Mouse (Mus musculus): ENCODE data around the gene Fip1l1. TPM values are rescaled to one million over a fixed set of nuclear protein-coding genes. Genes with fewer than 3 reads are reported as not detected.

Gene Fip1l1
- total and polyA plus RNA-seq, 2 experiments from 2014 or later: 47.4 to 66.2 TPM

DNA sequence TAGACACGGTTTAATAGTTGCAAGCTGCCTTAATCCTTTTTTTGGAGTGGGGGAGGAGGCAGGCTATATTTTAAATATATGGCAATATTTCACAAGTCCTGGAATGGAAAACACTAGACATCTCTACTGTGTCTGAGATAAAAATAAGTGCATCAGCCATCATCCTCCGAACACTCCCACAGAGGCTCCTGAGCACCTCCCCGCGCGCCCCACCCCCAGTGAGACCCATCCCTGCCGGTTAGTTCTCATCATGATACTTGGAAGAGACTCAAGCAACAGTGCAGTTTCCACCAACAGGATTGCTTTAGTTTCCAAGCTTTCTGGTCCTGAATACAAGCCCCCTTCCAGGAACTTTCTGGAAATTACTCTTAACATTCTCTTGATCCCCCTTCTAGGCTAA lies 104.3 kb downstream of the Fip1l1 start:
- Histone ChIP-seq H3K27ac (no peak overlapping the region), H3K36me3 (ENCODE audit: insufficient read depth, low read length) (no peaks in the 10 kb centered on the region), H3K9ac (replicated peaks; ENCODE audit: low read length) (no peak overlapping the region), H3K9me3 (ENCODE audit: low read length) (no peaks in the 10 kb centered on the region), H3K4me1 (ENCODE audit: insufficient read depth, low read length) (no peaks in the 10 kb centered on the region), H3K4me3 (ENCODE audit: low read length) (no peak overlapping the region), H3K4me2 (ENCODE audit: low read depth, low read length) (no peak overlapping the region), H3K27me3 (ENCODE audit: insufficient read depth, low read length) (no peaks in the 10 kb centered on the region)
- 93% methylated on average over 6 of the region's 6 CpGs for WGBS
- ATAC-seq: no peak
- TF ChIP-seq CTCF (IDR thresholded peaks at IDR 0.05; ENCODE audit: low read depth): no peak
- DNase-seq (ENCODE audit: low spot score): no peak

GRCm38 (mm10) chr5:74640504-74640903 lies 105.3 kb downstream of the Fip1l1 start:
- DNase-seq (ENCODE audit: low spot score) (no peak), ATAC-seq (no peak)
- H3K27me3 ChIP-seq (ENCODE audit: insufficient read depth, low read length): no peaks in the 10 kb centered on the region
- no peak for TF ChIP-seq CTCF (IDR thresholded peaks at IDR 0.05; ENCODE audit: low read depth)
- H3K27ac ChIP-seq: no peak overlapping the region
- 87% methylated on average over 4 of the region's 4 CpGs for WGBS
- no peaks in the 10 kb centered on the region for H3K36me3 ChIP-seq (ENCODE audit: insufficient read depth, low read length)
- no peak overlapping the region for H3K4me2 ChIP-seq (ENCODE audit: low read depth, low read length)
- no peak overlapping the region for H3K9ac ChIP-seq (replicated peaks; ENCODE audit: low read length)
- H3K9me3 ChIP-seq (ENCODE audit: low read length): no peaks in the 10 kb centered on the region
- H3K4me3 ChIP-seq (ENCODE audit: low read length): no peak overlapping the region
- no peaks in the 10 kb centered on the region for H3K4me1 ChIP-seq (ENCODE audit: insufficient read depth, low read length)

GRCm38 (mm10) chr5:74641000-74641399 lies 105.8 kb downstream of the Fip1l1 start:
- peak; percentile 62 for TF ChIP-seq CTCF (IDR thresholded peaks at IDR 0.05; ENCODE audit: low read depth)
- DNase-seq (ENCODE audit: low spot score): peak; percentile 34
- H3K27me3 ChIP-seq (ENCODE audit: insufficient read depth, low read length): no peaks in the 10 kb centered on the region
- H3K27ac ChIP-seq: no peak overlapping the region
- H3K4me3 ChIP-seq (ENCODE audit: low read length): no peak overlapping the region
- 41% methylated on average over 6 of the region's 6 CpGs for WGBS
- H3K4me1 ChIP-seq (ENCODE audit: insufficient read depth, low read length): no peaks in the 10 kb centered on the region
- H3K9ac ChIP-seq (replicated peaks; ENCODE audit: low read length): no peak overlapping the region
- H3K9me3 ChIP-seq (ENCODE audit: low read length): no peaks in the 10 kb centered on the region
- no peak overlapping the region for H3K4me2 ChIP-seq (ENCODE audit: low read depth, low read length)
- no peaks in the 10 kb centered on the region for H3K36me3 ChIP-seq (ENCODE audit: insufficient read depth, low read length)
- peak; percentile 43; the same call in 1 of the 2 replicates for ATAC-seq

DNA sequence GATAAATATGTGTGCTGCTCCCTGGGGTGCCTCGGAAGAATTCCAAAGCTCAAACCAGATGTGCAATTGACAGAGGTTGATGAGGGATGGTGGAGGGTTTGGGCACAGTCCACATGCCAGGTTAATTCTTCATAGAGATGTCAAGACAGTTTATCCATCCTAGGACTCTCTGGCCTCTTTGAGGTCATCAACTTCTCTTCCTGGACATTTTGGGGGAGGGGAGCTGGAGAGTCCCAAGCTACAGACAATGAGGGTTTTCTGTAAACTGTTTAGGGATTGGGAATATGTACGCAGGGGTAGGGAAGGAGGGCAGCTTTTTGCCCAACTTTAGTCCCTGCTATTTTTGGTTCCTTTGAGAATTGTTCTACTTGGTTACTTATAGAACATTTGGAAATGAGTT lies 107.0 kb downstream of the Fip1l1 start:
- no peak overlapping the region for H3K9ac ChIP-seq (replicated peaks; ENCODE audit: low read length)
- no peak for ATAC-seq
- 87% methylated on average over 2 of the region's 2 CpGs for WGBS

DNA sequence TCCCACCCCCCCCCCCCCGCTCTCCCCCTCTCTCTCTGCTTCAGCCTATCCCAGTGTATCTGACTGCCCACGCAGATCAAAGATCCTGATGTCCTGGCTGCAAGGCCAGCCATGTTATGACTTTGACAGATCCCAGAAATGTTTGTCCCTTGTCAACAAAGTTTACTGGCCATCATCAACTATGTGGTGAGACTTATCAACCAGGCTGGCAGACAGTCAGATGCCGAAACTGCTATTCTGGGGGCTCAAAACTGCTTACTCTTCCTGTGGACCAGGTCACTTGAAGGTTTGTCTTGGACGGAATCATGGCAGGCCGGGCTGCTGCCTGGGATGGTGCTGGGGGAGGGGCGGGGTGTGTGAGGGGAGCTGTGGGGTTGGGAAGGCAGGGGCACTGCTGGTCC lies 112.3 kb downstream of the Fip1l1 start:
- Histone ChIP-seq H3K4me2 (ENCODE audit: low read depth, low read length) (no peak overlapping the region), H3K4me3 (ENCODE audit: low read length) (no peak overlapping the region), H3K27ac (no peak overlapping the region), H3K27me3 (ENCODE audit: insufficient read depth, low read length) (no peaks in the 10 kb centered on the region), H3K4me1 (ENCODE audit: insufficient read depth, low read length) (no peaks in the 10 kb centered on the region), H3K9ac (replicated peaks; ENCODE audit: low read length) (no peak overlapping the region), H3K36me3 (ENCODE audit: insufficient read depth, low read length) (no peaks in the 10 kb centered on the region), H3K9me3 (ENCODE audit: low read length) (no peaks in the 10 kb centered on the region)
- 69% methylated on average over 5 of the region's 6 CpGs for WGBS
- DNase-seq (ENCODE audit: low spot score) (no peak), ATAC-seq (no peak)
- TF ChIP-seq CTCF (IDR thresholded peaks at IDR 0.05; ENCODE audit: low read depth): no peak

More for the DNA sequence above, 107.0 kb downstream of the Fip1l1 start:
- Histone ChIP-seq H3K4me2 (ENCODE audit: low read depth, low read length) (no peak overlapping the region), H3K27me3 (ENCODE audit: insufficient read depth, low read length) (no peaks in the 10 kb centered on the region), H3K9me3 (ENCODE audit: low read length) (no peaks in the 10 kb centered on the region), H3K4me3 (ENCODE audit: low read length) (no peak overlapping the region), H3K27ac (no peak overlapping the region), H3K36me3 (ENCODE audit: insufficient read depth, low read length) (no peaks in the 10 kb centered on the region), H3K4me1 (ENCODE audit: insufficient read depth, low read length) (no peaks in the 10 kb centered on the region)
- no peak for DNase-seq (ENCODE audit: low spot score)
- TF ChIP-seq CTCF (IDR thresholded peaks at IDR 0.05; ENCODE audit: low read depth): no peak

GRCm38 (mm10) chr5:74648216-74648615 lies 113.0 kb downstream of the Fip1l1 start:
- Histone ChIP-seq H3K27me3 (ENCODE audit: insufficient read depth, low read length) (no peaks in the 10 kb centered on the region), H3K4me3 (ENCODE audit: low read length) (no peak overlapping the region), H3K27ac (no peak overlapping the region), H3K36me3 (ENCODE audit: insufficient read depth, low read length) (no peaks in the 10 kb centered on the region), H3K4me1 (ENCODE audit: insufficient read depth, low read length) (no peaks in the 10 kb centered on the region), H3K4me2 (ENCODE audit: low read depth, low read length) (no peak overlapping the region), H3K9ac (replicated peaks; ENCODE audit: low read length) (no peak overlapping the region), H3K9me3 (ENCODE audit: low read length) (no peaks in the 10 kb centered on the region)
- DNase-seq (ENCODE audit: low spot score) (no peak), ATAC-seq (no peak)
- WGBS: 73% methylated on average over 9 of the region's 9 CpGs
- TF ChIP-seq CTCF (IDR thresholded peaks at IDR 0.05; ENCODE audit: low read depth): no peak

Other genes with a start within 250 kb of the Fip1l1 start
- gene Scfd2, start 3.7 kb upstream of the Fip1l1 start, total RNA-seq (2014; rRNA removed): 29.7 and 35.1 TPM in 2 replicates
- gene Scfd2, start 3.7 kb upstream of the Fip1l1 start, polyA plus RNA-seq (2015; fragmentation: Nextera tagmentation; extraction: Ambion mirVana): 17.3 and 18.9 TPM in 2 replicates
- gene Lnx1, start 167.5 kb downstream of the Fip1l1 start, total RNA-seq (2014; rRNA removed): 32.0 and 35.5 TPM in 2 replicates
- gene Lnx1, start 167.5 kb downstream of the Fip1l1 start, polyA plus RNA-seq (2015; fragmentation: Nextera tagmentation; extraction: Ambion mirVana): 17.8 and 19.1 TPM in 2 replicates